Mouse (Mus musculus) heart, postnatal 0 days (tissue): ENCODE results near the gene Cnpy3.

ENCODE experiments used
- CTCF ChIP-seq: IDR thresholded peaks from 2 replicates; pipeline ENCODE4 v1.5.1; 2016; ENCODE audit warnings: antibody characterized with exemption, control low read depth, low read depth
- EP300 ChIP-seq: IDR thresholded peaks from 2 replicates; pipeline ENCODE4 v1.6.1; 2016; ENCODE audit warnings: antibody characterized with exemption, low read depth

DNA sequence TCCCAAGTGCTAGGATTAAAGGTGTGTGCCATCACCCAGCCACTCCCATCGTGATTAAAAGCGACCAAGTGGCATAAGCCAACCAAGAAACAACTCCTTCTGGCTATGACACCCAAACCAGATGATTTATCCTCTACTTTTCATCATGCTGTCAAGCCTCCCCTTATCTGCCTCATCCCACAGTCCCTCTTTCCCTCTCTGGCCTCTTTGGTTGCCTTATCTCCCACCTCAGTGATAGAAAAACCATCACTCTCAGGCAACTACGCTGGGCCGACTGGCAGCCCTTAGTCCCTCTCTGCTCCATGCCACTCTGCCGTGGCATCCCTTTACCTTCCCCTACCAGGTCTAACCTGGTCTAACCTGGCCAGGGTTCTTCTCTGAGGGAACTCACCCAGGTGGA lies 34.9 kb upstream of the Cnpy3 start:
- no peak for TF ChIP-seq CTCF
- TF ChIP-seq EP300: no peak
